In genomic region chr3:41169430-41169829, GRCm38 (mm10) we compare ENCODE assay signal across 11 mouse cellular contexts.
DNase-seq lines count a peak whose midpoint lies in the region; ATAC-seq and TF ChIP-seq lines count a peak whose summit lies in the region.
"Had no signal": no experiment of that assay in that cellular context is flagged by ENCODE, and none has a peak within 500 bp of the region (broad histone marks: within the 10 kb centered on the region; RNA-seq: fewer than 3 reads in every experiment).

No protein-coding gene starts in this region.

- H3K4me1 ChIP-seq in liver, embryonic 11.5 days (replicated peaks; ENCODE audit: control insufficient read depth, insufficient read depth, low read length): peaks cover 8% of the 10 kb centered on the region
- H3K4me1 ChIP-seq in stomach, postnatal 0 days (replicated peaks; ENCODE audit: control insufficient read depth, insufficient read depth): no peaks in the 10 kb centered on the region
- H3K4me1 ChIP-seq: hindbrain, embryonic 12.5 days; megakaryocyte, embryonic 14.5 days had no signal

- peak; percentile 31 to 34 for DNase-seq in right cerebral cortex, adult 2 months (ENCODE audit: low spot score in 2 of 2)
- no peak for DNase-seq in right cerebral cortex, postnatal 10 days (ENCODE audit: low spot score in 2 of 2)
- DNase-seq in liver, embryonic 11.5 days (ENCODE audit: low spot score): peak; percentile 43
- DNase-seq in stomach, postnatal 0 days (ENCODE audit: low spot score): no peak
- no peak for DNase-seq in urinary bladder, adult 18-20 months (ENCODE audit: low spot score in 2 of 2)
- DNase-seq in ovary, postnatal 14 days (ENCODE audit: low spot score): no peak
- DNase-seq: cerebellum, adult 18-20 months; thymus, postnatal 4 days had no signal

- peak overlapping the region; percentile 34; the same call in 1 of the 2 replicates for H3K4me2 ChIP-seq in liver, embryonic 11.5 days
- H3K4me2 ChIP-seq in stomach, postnatal 0 days (replicated peaks; ENCODE audit: low read depth): no peak overlapping the region
- H3K4me2 ChIP-seq: hindbrain, embryonic 12.5 days had no signal

- H3K4me3 ChIP-seq in liver, embryonic 11.5 days (ENCODE audit: low read depth, low read length): no peak overlapping the region
- H3K4me3 ChIP-seq in stomach, postnatal 0 days (ENCODE audit: low read depth, low read length): no peak overlapping the region
- H3K4me3 ChIP-seq: hindbrain, embryonic 12.5 days; megakaryocyte, embryonic 14.5 days had no signal

- no peak for TF ChIP-seq EP300 in stomach, postnatal 0 days (optimal IDR thresholded peaks at IDR 0.05)

- peak overlapping the region; percentile 86 for H3K27ac ChIP-seq in liver, embryonic 11.5 days (ENCODE audit: low read depth, low read length)
- no peak overlapping the region for H3K27ac ChIP-seq in stomach, postnatal 0 days (replicated peaks)
- H3K27ac ChIP-seq: hindbrain, embryonic 12.5 days had no signal

- H3K9ac ChIP-seq in liver, embryonic 11.5 days (ENCODE audit: low read depth, low read length): no peak overlapping the region
- H3K9ac ChIP-seq in stomach, postnatal 0 days (ENCODE audit: low read length): no peak overlapping the region
- H3K9ac ChIP-seq: hindbrain, embryonic 12.5 days had no signal

- ATAC-seq in erythroblast, adult 5-6 weeks (replicated peaks; ENCODE audit: low FRiP score, poor library complexity, severe bottlenecking): peak; percentile 86
- ATAC-seq in liver, embryonic 11.5 days (replicated peaks; ENCODE audit: low FRiP score): peak; percentile 96
- 0 out of 2 replicates have a peak, but pooled peaks have one; percentile 18 for ATAC-seq in stomach, postnatal 0 days (ENCODE audit: low FRiP score, low TSS enrichment)

- no peaks in the 10 kb centered on the region for H3K9me3 ChIP-seq in liver, embryonic 11.5 days (ENCODE audit: control insufficient read depth, low read length)
- no peaks in the 10 kb centered on the region for H3K9me3 ChIP-seq in stomach, postnatal 0 days (ENCODE audit: control insufficient read depth, low read length)
- H3K9me3 ChIP-seq: hindbrain, embryonic 12.5 days had no signal

- WGBS in liver, embryonic 11.5 days: 53% methylated on average over 10 of the region's 10 CpGs
- 50% methylated on average over 10 of the region's 10 CpGs for WGBS in stomach, postnatal 0 days

- H3K27me3 ChIP-seq in liver, embryonic 11.5 days (replicated peaks; ENCODE audit: control insufficient read depth, insufficient read depth, low read length): no peaks in the 10 kb centered on the region
- no peaks in the 10 kb centered on the region for H3K27me3 ChIP-seq in stomach, postnatal 0 days (ENCODE audit: control insufficient read depth, insufficient read depth, low read length)
- H3K27me3 ChIP-seq: hindbrain, embryonic 12.5 days had no signal

- TF ChIP-seq CTCF in stomach, postnatal 0 days (IDR thresholded peaks at IDR 0.05; ENCODE audit: low read depth): no peak

- H3K36me3 ChIP-seq in liver, embryonic 11.5 days (ENCODE audit: control insufficient read depth, insufficient read depth, low read length): no peaks in the 10 kb centered on the region
- no peaks in the 10 kb centered on the region for H3K36me3 ChIP-seq in stomach, postnatal 0 days (ENCODE audit: control insufficient read depth, insufficient read depth, low read length)
- H3K36me3 ChIP-seq: hindbrain, embryonic 12.5 days had no signal

Comparison
In these comparisons a context has a peak if more than half of its experiments do, and no peak if none do; other contexts are left out.
1. DNase-seq: peak in right cerebral cortex, adult 2 months (2 of 2) and liver, embryonic 11.5 days (single experiment); none in right cerebral cortex, postnatal 10 days (0 of 2), stomach, postnatal 0 days (single experiment), urinary bladder, adult 18-20 months (0 of 2) and ovary, postnatal 14 days (single experiment).
2. ATAC-seq: peak in every context shown above with its lines; median percentile 96 in liver, embryonic 11.5 days; 86 in erythroblast, adult 5-6 weeks; 18 in stomach, postnatal 0 days.